Mouse (Mus musculus): ENCODE measurements around the gene Fbxl15. TPM values are rescaled to one million over a fixed set of nuclear protein-coding genes. Genes with fewer than 3 reads are reported as not detected.

The Fbxl15 gene
- 3.3 and 4.3 TPM in 2 replicates for total RNA-seq (2017)

- peak; percentile 80 for ATAC-seq (replicated peaks; ENCODE audit: low read depth, poor library complexity, severe bottlenecking)
Measured at GRCm38 (mm10) chr19:46328081-46329030, at the start of gene Fbxl15. Gene Fbxl15, plus strand, starts transcription at chr19:46328184.

- no peak for ATAC-seq (replicated peaks; ENCODE audit: low read depth, poor library complexity, severe bottlenecking)
Measured at GRCm38 (mm10) chr19:46282081-46282849, 45.7 kb upstream of the Fbxl15 start.

DNA sequence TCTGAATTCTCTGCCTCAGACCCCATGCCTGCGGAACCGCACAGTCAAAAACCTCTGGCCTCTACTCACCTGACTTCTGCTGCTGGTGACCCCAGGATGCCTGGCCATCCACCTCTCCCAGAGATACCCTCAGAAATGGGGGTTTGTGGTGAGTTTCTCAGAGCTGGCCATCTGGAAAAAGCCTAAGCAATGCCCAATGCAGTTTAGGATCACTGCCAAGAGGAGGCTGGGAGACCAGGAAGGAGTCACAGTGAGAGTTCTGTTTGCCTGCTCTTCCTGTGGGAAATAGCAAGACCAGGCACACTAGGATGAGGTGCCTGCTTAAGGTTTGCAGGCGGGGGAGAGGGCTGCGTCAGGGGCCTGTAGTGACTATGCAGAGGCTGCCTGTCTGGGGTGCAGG, 43.3 kb upstream of the Fbxl15 start:
- ATAC-seq (replicated peaks; ENCODE audit: low read depth, poor library complexity, severe bottlenecking): no peak

DNA sequence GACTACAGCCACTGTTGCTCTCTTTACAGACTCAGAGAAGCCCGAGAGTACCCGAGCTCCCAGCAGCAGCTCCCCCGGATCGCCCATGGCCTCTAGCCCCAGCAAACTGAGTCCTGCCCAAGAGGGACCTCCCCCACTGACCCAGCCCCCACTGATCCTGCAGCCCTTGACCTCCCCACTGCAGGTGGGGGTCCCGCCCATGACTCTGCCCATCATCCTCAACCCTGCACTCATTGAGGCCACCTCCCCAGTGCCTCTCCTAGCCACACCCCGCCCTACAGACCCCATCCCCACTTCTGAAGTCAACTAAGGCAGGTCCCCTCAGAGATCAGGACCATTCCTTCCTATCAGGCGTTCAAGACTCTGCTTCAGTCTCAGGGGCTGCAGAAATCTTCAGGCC, 42.4 kb upstream of the Fbxl15 start:
- no peak for ATAC-seq (replicated peaks; ENCODE audit: low read depth, poor library complexity, severe bottlenecking)

- no peak for ATAC-seq (replicated peaks; ENCODE audit: low read depth, poor library complexity, severe bottlenecking)
Measured at GRCm38 (mm10) chr19:46286047-46286446, 41.9 kb upstream of the Fbxl15 start.

- ATAC-seq (replicated peaks; ENCODE audit: low read depth, poor library complexity, severe bottlenecking): no peak
Measured at GRCm38 (mm10) chr19:46286926-46287325, 41.1 kb upstream of the Fbxl15 start.

DNA sequence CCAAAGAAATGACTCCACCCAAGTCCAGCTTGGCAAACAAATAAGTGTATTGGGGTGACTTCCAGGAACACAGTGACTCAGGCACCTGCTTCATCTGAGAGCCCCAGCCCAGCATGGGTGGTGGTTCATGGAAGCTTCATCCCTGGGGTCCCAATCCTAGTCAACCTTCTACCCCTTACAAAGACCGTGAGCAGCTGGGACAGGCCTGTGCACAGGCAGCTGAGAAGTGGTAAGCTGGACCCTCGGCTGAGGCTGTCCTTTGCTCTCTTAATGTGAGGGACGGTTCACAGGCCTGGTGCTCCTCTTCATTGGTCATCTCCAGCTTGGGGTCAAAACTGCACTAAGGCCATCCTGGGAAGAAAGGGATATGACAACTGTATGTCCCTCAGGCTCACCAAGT, 40.4 kb upstream of the Fbxl15 start:
- no peak for ATAC-seq (replicated peaks; ENCODE audit: low read depth, poor library complexity, severe bottlenecking)

GRCm38 (mm10) chr19:46290535-46291105, 37.4 kb upstream of the Fbxl15 start:
- ATAC-seq (replicated peaks; ENCODE audit: low read depth, poor library complexity, severe bottlenecking): no peak

GRCm38 (mm10) chr19:46296938-46297337, 31.0 kb upstream of the Fbxl15 start:
- no peak for ATAC-seq (replicated peaks; ENCODE audit: low read depth, poor library complexity, severe bottlenecking)

- no peak for ATAC-seq (replicated peaks; ENCODE audit: low read depth, poor library complexity, severe bottlenecking)
Measured at GRCm38 (mm10) chr19:46300294-46301045, 27.5 kb upstream of the Fbxl15 start.

DNA sequence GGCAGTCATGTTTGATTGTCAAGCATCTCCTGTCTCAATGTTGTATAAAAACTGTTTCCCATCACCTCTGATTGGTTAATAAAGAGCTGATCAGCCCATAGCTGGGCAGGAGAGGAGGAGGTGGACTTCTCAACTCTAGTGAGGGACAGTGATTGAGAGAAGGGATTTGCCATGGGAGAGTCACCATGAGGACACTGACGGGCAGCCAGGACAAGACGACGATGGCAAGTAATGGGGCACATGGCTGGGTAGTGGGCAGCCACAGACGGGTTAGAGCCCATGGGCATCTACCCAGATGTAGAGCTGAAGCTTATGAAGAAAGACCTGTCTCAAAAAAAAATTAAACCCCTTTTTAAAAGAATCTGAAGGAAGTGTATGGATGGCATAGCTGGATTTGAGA, 25.4 kb upstream of the Fbxl15 start:
- ATAC-seq (replicated peaks; ENCODE audit: low read depth, poor library complexity, severe bottlenecking): no peak

GRCm38 (mm10) chr19:46303251-46304215, 24.5 kb upstream of the Fbxl15 start:
- ATAC-seq (replicated peaks; ENCODE audit: low read depth, poor library complexity, severe bottlenecking): no peak

DNA sequence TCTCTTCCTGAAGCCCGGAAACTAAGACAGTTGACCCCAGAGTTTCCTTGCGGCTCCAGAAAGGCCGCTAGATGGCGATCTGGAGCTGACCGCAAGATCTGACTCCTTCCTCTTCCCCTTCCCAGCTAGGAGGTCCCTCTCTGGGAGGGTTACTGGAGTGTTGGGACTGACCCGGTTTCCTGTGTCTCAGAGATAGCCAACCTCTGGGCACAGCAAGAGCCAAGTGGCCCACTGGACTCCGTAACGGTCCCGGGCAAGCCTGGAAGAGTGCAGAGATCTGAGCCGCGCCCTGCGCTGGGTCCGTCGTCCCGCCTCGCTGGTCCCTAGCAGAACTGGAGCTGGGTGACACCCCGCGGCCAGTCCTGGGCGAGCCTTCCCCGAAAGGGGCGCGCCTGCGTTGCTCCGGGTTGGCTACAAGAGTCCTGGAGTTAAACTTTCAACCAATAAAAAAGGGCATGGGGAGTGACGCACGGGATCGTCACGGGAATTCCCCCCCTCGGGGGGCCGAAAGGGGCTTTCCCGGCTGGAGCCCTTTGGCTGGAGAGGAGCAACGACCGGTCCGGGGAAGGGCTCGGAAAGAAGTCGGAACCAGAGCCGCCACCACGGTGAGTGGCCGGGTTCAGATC, 23.7 kb upstream of the Fbxl15 start, which contains the start of gene Nfkb2:
Gene Nfkb2 (plus strand): TSS at position 105 of the 626 bp plus-strand sequence.
- peak; percentile 70 for ATAC-seq (replicated peaks; ENCODE audit: low read depth, poor library complexity, severe bottlenecking)

- ATAC-seq (replicated peaks; ENCODE audit: low read depth, poor library complexity, severe bottlenecking): peak; percentile 19
Measured at GRCm38 (mm10) chr19:46304908-46305333, 23.1 kb upstream of the Fbxl15 start.

DNA sequence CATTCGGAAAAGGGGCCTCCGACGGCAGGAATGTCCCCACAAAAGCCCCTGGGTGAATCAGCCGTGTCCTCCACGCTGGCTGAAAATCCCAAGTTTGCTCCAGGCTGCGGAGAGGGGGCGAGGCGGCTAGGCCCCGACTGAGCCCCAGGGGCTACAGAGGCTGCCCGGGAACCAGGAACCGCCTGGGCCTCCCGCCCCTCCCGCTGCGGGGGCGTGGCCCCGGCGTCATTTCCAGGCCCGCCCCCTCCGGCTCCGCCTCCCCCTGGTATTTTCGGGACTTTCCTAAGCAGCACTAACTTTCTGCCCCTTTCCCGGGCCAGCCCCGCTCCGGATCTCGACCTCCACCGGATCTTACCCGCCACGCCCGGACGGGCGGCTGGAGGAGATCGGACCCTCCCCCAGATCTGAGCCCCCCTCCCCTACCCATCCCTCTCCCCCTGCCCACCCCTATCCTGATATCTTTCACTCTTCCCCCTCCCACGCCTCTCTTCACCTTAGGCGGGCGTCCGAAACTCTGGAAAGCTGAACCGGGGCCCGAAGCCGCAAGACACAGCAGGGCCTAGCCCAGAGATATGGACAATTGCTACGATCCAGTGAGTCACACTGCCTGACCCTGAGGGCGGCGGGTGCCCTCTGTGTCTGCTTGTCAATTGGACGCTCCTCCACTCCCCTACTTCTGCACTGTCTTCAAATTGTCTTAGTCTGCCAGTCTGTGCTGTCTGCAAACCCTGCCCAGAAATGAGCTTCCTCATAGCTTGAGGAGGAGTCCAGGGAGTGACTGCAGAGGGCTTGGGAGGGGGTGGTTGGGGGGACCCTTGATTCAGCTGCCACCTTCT, 22.3 kb upstream of the Fbxl15 start:
- ATAC-seq (replicated peaks; ENCODE audit: low read depth, poor library complexity, severe bottlenecking): peak; percentile 43

- ATAC-seq (replicated peaks; ENCODE audit: low read depth, poor library complexity, severe bottlenecking): no peak
Measured at GRCm38 (mm10) chr19:46306268-46306610, 21.7 kb upstream of the Fbxl15 start.

DNA sequence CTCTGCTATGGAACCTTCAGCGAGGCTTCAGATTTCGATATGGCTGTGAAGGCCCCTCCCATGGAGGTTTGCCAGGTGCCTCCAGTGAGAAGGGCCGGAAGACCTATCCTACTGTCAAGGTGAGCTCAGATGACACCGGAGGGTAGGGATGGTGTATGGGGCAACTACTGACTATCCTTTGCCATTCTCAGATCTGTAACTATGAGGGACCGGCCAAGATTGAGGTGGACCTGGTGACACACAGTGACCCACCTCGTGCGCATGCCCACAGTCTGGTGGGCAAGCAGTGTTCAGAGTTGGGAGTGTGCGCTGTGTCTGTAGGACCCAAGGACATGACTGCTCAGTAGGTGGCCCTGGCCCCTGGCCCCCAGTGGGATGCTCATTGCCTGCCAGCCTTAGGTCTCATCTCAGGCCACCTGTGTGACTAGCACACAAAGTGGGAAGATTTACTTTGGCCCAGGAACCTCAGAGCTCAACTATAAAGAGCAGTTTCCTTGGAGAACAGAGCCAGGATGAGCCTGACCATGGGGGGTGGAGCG, 21.2 kb upstream of the Fbxl15 start:
- ATAC-seq (replicated peaks; ENCODE audit: low read depth, poor library complexity, severe bottlenecking): no peak

Data from common myeloid progenitor, adult 5-6 weeks (primary cell).